Mouse (Mus musculus): Measurements from ENCODE around the gene Jak2. TPM values are rescaled to one million over a fixed set of nuclear protein-coding genes. Genes with fewer than 3 reads are reported as not detected.

The Jak2 gene
- total and polyA plus RNA-seq, 3 experiments: 26.4 to 78.6 (median 30.2) TPM

GRCm38 (mm10) chr19:29239513-29240235 is 12.0 kb upstream of the Jak2 start:
- Histone ChIP-seq H3K9me3 (replicated peaks; ENCODE audit: insufficient read depth, low read length) (no peaks in the 10 kb centered on the region), H3K27me3 (ENCODE audit: control insufficient read depth in 1 of 2, insufficient read depth in 2 of 2, low read length in 2 of 2) (no peaks in the 10 kb centered on the region), H3K27ac (ENCODE audit: control insufficient read depth, low read depth, low read length) (no peak overlapping the region), H3K36me3 (ENCODE audit: control insufficient read depth in 1 of 2, insufficient read depth in 2 of 2, low read length in 2 of 2) (peaks cover 0 to 44% of the 10 kb centered on the region in 2 experiments; a peak in 2 of 4 replicates), H3K4me1 (ENCODE audit: control insufficient read depth in 1 of 2, insufficient read depth in 2 of 2, low read length in 2 of 2) (peaks cover 36 to 41% of the 10 kb centered on the region in 2 experiments), H3K9ac (ENCODE audit: control insufficient read depth, low read depth, low read length, poor library complexity, severe bottlenecking) (no peak overlapping the region), H3K79me2 (ENCODE audit: control insufficient read depth, insufficient read depth, low read length, poor library complexity) (no peaks in the 10 kb centered on the region), H3K4me3 (ENCODE audit: control insufficient read depth in 1 of 2, insufficient read depth in 1 of 2, low read depth in 2 of 2, low read length in 2 of 2) (no peak overlapping the region)
- TF ChIP-seq ETS1 (IDR thresholded peaks at IDR 0.05; ENCODE audit: low read depth, low read length) (no peak), RCOR1 (IDR thresholded peaks at IDR 0.05; ENCODE audit: low read depth, low read length) (no peak), POLR2AphosphoS5 (IDR thresholded peaks at IDR 0.05; ENCODE audit: borderline replicate concordance, low read depth, low read length) (no peak), SMC3 (IDR thresholded peaks at IDR 0.05; ENCODE audit: low read depth, low read length) (no peak), MYB (IDR thresholded peaks at IDR 0.05; ENCODE audit: low read depth, low read length) (no peak), TAL1 (IDR thresholded peaks at IDR 0.05; ENCODE audit: low read length) (no peak), MAX (IDR thresholded peaks at IDR 0.05; ENCODE audit: low read length) (no peak), BHLHE40 (IDR thresholded peaks at IDR 0.05; ENCODE audit: borderline replicate concordance, low read depth, low read length) (no peak), ZKSCAN1 (IDR thresholded peaks at IDR 0.05; ENCODE audit: low read depth, low read length) (no peak), MEF2A (IDR thresholded peaks at IDR 0.05; ENCODE audit: extremely low read depth, insufficient replicate concordance, low read depth, low read length, poor library complexity, severe bottlenecking) (no peak)
- DNase-seq (ENCODE audit: low read depth, low spot score): no peak

DNA sequence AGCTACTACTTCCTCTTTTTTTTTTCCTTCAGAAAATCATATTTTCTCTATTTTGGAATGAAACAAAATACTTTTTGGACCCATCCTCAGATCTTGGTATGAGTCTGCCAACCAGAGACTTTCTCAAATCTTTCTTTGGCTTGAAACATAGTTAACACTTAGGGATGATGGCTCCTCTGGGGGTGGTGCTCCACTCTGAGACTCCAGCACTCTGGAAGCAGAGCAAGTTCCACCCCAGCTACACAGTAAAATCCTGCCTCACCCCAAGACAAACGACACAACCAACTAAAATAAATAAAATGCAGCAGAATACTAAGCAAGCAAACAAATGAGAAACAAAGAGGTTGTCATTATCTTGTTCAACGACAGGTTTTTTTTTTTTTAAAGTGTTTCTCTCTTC is 11.0 kb upstream of the Jak2 start:
- TF ChIP-seq MAFK (IDR thresholded peaks at IDR 0.05; ENCODE audit: borderline replicate concordance, low read depth, low read length) (no peak), GATA1 (IDR thresholded peaks at IDR 0.05; ENCODE audit: low read depth, low read length) (peak; percentile 35)
- Histone ChIP-seq H3K36me3 (ENCODE audit: control insufficient read depth in 1 of 2, insufficient read depth in 2 of 2, low read length in 2 of 2) (peaks cover 0 to 44% of the 10 kb centered on the region in 2 experiments; a peak in 2 of 4 replicates), H3K4me3 (ENCODE audit: control insufficient read depth in 1 of 2, insufficient read depth in 1 of 2, low read depth in 2 of 2, low read length in 2 of 2) (peak overlapping the region in 1 of 2 experiments; percentile 2; a peak in 1 of 4 replicates), H3K4me1 (ENCODE audit: control insufficient read depth in 1 of 2, insufficient read depth in 2 of 2, low read length in 2 of 2) (peaks cover 34 to 41% of the 10 kb centered on the region in 2 experiments), H3K27ac (ENCODE audit: control insufficient read depth, low read depth, low read length) (0 out of 2 replicates have a peak overlapping the region, but pooled peaks have one; percentile 5), H3K9me3 (replicated peaks; ENCODE audit: insufficient read depth, low read length) (no peaks in the 10 kb centered on the region), H3K27me3 (ENCODE audit: control insufficient read depth in 1 of 2, insufficient read depth in 2 of 2, low read length in 2 of 2) (no peaks in the 10 kb centered on the region), H3K79me2 (ENCODE audit: control insufficient read depth, insufficient read depth, low read length, poor library complexity) (no peaks in the 10 kb centered on the region), H3K9ac (ENCODE audit: control insufficient read depth, low read depth, low read length, poor library complexity, severe bottlenecking) (peak overlapping the region; percentile 8)
- peak; percentile 68 for DNase-seq (ENCODE audit: low read depth, low spot score)

DNA sequence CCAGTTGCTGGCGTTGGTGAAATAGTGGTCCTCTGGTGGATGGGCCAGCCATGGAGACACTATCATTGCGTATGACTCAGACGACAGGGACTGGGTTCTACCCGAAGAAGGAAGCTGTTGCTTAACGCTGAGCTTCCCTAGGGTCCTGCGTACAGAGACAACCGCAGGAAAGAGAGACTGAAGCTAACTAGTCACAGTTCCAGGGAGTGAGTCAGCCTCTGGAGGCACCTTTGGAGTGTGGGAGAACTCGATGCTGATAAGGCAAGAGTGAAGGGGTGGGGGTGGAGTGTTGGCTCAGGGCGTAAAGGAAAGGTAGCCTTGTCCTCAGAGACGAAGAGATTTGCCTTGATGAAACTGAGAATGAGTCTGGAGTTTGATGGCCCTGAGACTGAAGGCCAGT is 10.0 kb upstream of the Jak2 start:
- Histone ChIP-seq H3K4me3 (ENCODE audit: control insufficient read depth in 1 of 2, insufficient read depth in 1 of 2, low read depth in 2 of 2, low read length in 2 of 2) (peak overlapping the region; percentile 21 to 32), H3K9ac (ENCODE audit: control insufficient read depth, low read depth, low read length, poor library complexity, severe bottlenecking) (peak overlapping the region; percentile 38), H3K27me3 (ENCODE audit: control insufficient read depth in 1 of 2, insufficient read depth in 2 of 2, low read length in 2 of 2) (no peaks in the 10 kb centered on the region), H3K27ac (ENCODE audit: control insufficient read depth, low read depth, low read length) (peak overlapping the region; percentile 60), H3K4me1 (ENCODE audit: control insufficient read depth in 1 of 2, insufficient read depth in 2 of 2, low read length in 2 of 2) (peaks cover 26 to 38% of the 10 kb centered on the region in 2 experiments), H3K9me3 (replicated peaks; ENCODE audit: insufficient read depth, low read length) (no peaks in the 10 kb centered on the region), H3K79me2 (ENCODE audit: control insufficient read depth, insufficient read depth, low read length, poor library complexity) (no peaks in the 10 kb centered on the region), H3K36me3 (ENCODE audit: control insufficient read depth in 1 of 2, insufficient read depth in 2 of 2, low read length in 2 of 2) (peaks cover 0 to 37% of the 10 kb centered on the region in 2 experiments; a peak in 2 of 4 replicates)
- DNase-seq (ENCODE audit: low read depth, low spot score): peak; percentile 97
- TF ChIP-seq UBTF (IDR thresholded peaks at IDR 0.05; ENCODE audit: borderline replicate concordance, insufficient read depth, low read depth, low read length) (0 out of 2 replicates have a peak, but pooled peaks have one; percentile 3), TAL1 (IDR thresholded peaks at IDR 0.05; ENCODE audit: low read length) (peak; percentile 62), MAFK (IDR thresholded peaks at IDR 0.05; ENCODE audit: borderline replicate concordance, low read depth, low read length) (no peak), EP300 (IDR thresholded peaks at IDR 0.05; ENCODE audit: low read depth in 1 of 2, low read length in 2 of 2) (no peak), GATA1 (IDR thresholded peaks at IDR 0.05; ENCODE audit: low read depth, low read length) (peak; percentile 83), POLR2A (IDR thresholded peaks at IDR 0.05; ENCODE audit: control insufficient read depth in 1 of 2, insufficient read depth in 1 of 2, low read depth in 1 of 2, low read length in 2 of 2, poor library complexity in 1 of 2) (peak in 1 of 2 experiments; percentile 36; a peak in 1 of 4 replicates)

Measured in MEL (cell line).